Mouse (Mus musculus) mesoderm, embryonic 11.5 days (tissue): ENCODE data around the gene Tmc6.
"Not testable (repeated sequence)": the region's sequence is repeated elsewhere in the genome, so short reads cannot be mapped to it uniquely, and the experiment has no call there.

Experiments used
- DNase-seq: peaks from one replicate; pipeline ENCODE4 v3.0.0-alpha.2; 2012; ENCODE audit warnings: low read depth, low spot score

Tmc6 gene

GRCm38 (mm10) chr11:117810401-117811046 is 28.5 kb upstream of the Tmc6 start:
- peak; percentile 85 for DNase-seq

GRCm38 (mm10) chr11:117809407-117810311 is 27.7 kb upstream of the Tmc6 start, which contains the start of the genes Gm20708 and Syngr2:
Gm20708 (plus strand) TSS chr11:117809668.
Syngr2 (plus strand) TSS chr11:117809668.
- peak; percentile 72 for DNase-seq

- no peak for DNase-seq
These were observed 24.8 kb upstream of the Tmc6 start for GRCm38 (mm10) chr11:117806781-117807180.

GRCm38 (mm10) chr11:117803166-117803688 is 21.2 kb upstream of the Tmc6 start:
- DNase-seq: no peak

- DNase-seq: no peak
These were observed 19.7 kb upstream of the Tmc6 start for GRCm38 (mm10) chr11:117801650-117802049.

- no peak for DNase-seq
These were observed 18.0 kb upstream of the Tmc6 start for GRCm38 (mm10) chr11:117800038-117800437.

GRCm38 (mm10) chr11:117799174-117799573 is 17.2 kb upstream of the Tmc6 start:
- no peak for DNase-seq

- peak; percentile 26 for DNase-seq
These were observed 16.2 kb upstream of the Tmc6 start for GRCm38 (mm10) chr11:117798160-117798541.

- DNase-seq: no peak
These were observed 15.6 kb upstream of the Tmc6 start, which contains the start of gene 6030468B19Rik for GRCm38 (mm10) chr11:117797511-117798159. 6030468B19Rik (plus strand) TSS chr11:117797660.

GRCm38 (mm10) chr11:117796954-117797353 is 15.0 kb upstream of the Tmc6 start:
- DNase-seq: no peak

GRCm38 (mm10) chr11:117794035-117794551 is 12.1 kb upstream of the Tmc6 start:
- peak; percentile 19 for DNase-seq

GRCm38 (mm10) chr11:117792281-117792888 is 10.4 kb upstream of the Tmc6 start:
- peak; percentile 60 for DNase-seq

GRCm38 (mm10) chr11:117791441-117791761 is 9.4 kb upstream of the Tmc6 start:
- DNase-seq: no peak

- peak; percentile 8 for DNase-seq
These were observed 8.9 kb upstream of the Tmc6 start for GRCm38 (mm10) chr11:117790703-117791440.

GRCm38 (mm10) chr11:117790286-117790685 is 8.3 kb upstream of the Tmc6 start:
- DNase-seq: peak; percentile 71

GRCm38 (mm10) chr11:117788481-117788880 is 6.5 kb upstream of the Tmc6 start:
- DNase-seq: not testable (repeated sequence)

GRCm38 (mm10) chr11:117786294-117786693 is 4.3 kb upstream of the Tmc6 start:
- peak; percentile 39 for DNase-seq

- no peak for DNase-seq
These were observed 1.8 kb upstream of the Tmc6 start for GRCm38 (mm10) chr11:117783683-117784309.

GRCm38 (mm10) chr11:117783089-117783488 is 1.1 kb upstream of the Tmc6 start:
- peak; percentile 74 for DNase-seq

GRCm38 (mm10) chr11:117782705-117783034 is 672 bp upstream of the Tmc6 start:
- DNase-seq: no peak
